Mouse (Mus musculus) gastrocnemius, postnatal 14 days (tissue): Measurements from ENCODE around the gene Ostf1. TPM values are rescaled to one million over a fixed set of nuclear protein-coding genes. Genes with fewer than 3 reads are reported as not detected.
"Not testable (repeated sequence)": the region's sequence is repeated elsewhere in the genome, so short reads cannot be mapped to it uniquely, and the experiment has no call there.

Experiments used
- DNase-seq: peaks from one replicate; pipeline ENCODE4 v3.0.0; 2021; ENCODE audit warnings: mixed read lengths
- intact Hi-C: fragments of 180-260 bp; cut with DNase I; formaldehyde crosslinking; loops from one replicate; pipeline ENCODE4 v1.15.1; 2025; ENCODE audit warnings: low total_unique reads
- total RNA-seq, 2 experiments: library from RNA; stranded (reverse); gene quantifications; 2 replicates each; pipeline ENCODE4 v1.2.3; 2021

Gene Ostf1
- total RNA-seq, 2 experiments from 2014 or later = 32.2 to 36.5 TPM

DNA sequence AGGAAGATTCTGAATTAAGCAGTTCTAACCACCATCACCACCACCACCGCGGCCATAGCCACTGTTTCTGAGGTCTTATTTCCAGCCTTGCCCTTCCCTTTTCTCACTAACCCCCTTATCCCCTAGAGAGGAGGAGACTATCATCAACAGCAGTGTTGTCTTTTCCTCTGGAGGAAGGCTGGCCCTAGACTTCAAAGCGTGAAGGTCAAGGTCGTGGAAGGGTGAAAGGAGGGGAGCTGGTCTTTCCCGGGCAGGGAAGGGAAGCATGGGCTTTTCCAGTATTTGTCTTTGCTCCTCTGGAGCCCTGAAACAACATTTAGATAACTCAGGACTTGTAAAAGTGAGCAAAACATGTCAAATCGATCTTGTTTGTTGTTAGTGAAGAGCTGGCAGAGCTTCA is 22.6 kb downstream of the Ostf1 start:
- DNase-seq = no peak
- intact Hi-C loops = no loop called here

DNA sequence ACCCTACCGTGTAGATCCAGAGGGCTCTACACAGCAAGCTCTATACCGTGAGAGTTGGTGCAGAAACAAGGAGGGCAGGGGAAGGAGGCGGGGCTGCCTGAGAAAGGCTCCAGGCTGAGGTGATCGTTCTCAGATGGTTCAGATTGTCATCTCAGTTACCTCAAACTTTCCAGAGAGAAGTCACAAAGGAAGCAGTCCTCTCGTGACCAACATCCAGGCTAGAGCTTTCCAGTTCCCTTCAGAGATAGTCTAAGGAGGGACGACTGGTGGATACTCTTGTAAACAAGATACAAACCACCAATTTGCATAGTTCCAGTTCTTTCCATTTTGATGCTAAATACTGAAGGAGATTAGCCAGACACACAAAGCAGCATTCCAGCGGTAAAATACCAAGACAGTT is 23.7 kb downstream of the Ostf1 start:
- no peak for DNase-seq
- intact Hi-C loops = no loop called here

DNA sequence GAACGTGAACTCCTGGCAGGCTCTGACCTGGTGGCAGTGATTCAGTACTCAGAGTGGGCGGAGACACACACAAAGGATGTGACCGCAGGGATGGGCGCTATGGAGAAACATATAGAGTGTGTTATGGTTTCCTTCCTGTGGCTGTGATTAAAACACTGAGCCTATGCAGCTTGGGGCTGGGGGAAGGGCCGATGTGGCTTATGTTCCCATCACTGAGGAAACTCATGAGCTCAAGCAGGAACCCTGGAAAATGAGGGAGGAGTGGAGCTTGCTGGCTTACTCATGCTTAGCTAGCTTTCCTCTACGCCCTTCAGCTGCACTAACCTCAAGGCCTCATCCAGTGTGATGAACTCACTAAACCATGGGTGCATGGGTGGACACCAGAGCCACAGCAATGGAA is 28.6 kb downstream of the Ostf1 start:
- intact Hi-C loops = no loop called here
- no peak for DNase-seq

DNA sequence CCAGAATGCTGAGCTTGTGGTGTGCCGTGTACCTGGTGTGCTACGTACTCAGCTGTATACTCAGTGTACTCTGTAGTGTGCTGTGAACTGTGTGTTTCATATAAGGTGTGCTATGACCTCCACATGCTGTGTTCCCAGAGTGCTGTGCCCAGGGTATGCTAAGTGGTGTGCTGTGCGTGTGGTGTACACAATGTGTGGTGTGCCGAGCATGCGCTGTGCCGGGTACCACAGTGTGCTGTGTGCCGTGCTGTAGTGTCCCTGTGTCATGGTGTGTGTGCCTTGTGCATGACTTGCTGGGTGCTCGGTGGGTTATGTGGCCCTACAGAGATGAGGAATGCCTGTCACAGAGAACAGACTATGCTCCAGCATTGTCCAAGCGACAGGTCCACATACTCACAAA is 31.0 kb downstream of the Ostf1 start:
- intact Hi-C loops = no loop called here
- DNase-seq = no peak

DNA sequence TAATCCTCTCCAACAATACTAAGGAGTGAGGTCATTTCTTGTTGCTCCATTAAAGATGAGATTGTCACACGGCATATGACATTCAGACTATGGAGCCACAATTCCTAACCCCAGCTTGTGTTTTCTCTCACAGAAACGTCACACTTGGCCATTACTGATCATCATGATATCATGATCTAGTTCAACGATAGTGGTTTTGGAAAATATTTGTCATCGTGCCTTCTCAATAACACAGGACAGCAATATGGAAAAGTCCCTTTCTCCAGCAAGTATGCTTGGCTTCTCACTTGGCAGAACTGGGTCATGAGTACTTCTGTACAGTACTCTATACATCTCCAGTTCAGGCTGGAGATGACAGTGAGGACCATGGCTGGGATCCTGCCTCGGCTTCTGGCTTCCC is 32.0 kb downstream of the Ostf1 start:
- DNase-seq = no peak
- intact Hi-C loops = no loop called here

DNA sequence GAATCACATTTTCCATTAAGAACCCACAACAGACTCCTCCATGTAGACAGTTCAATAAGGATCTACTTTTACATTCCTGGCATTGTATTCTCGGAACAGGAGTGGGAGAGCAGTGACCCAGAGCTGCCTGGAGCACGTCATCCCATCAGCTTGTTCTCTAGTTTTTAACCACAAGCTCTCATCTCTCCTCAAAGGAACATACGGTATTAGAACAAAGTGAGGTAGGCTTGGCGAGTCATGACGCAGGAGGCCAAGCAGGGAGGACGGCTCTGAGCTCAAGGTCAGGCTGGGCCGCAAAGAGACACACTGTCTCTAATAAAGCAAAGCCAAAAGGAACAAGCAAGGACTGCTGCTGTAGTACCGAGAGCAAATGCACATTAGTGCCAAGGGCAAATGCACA is 32.6 kb downstream of the Ostf1 start:
- intact Hi-C loops = no loop called here
- no peak for DNase-seq

DNA sequence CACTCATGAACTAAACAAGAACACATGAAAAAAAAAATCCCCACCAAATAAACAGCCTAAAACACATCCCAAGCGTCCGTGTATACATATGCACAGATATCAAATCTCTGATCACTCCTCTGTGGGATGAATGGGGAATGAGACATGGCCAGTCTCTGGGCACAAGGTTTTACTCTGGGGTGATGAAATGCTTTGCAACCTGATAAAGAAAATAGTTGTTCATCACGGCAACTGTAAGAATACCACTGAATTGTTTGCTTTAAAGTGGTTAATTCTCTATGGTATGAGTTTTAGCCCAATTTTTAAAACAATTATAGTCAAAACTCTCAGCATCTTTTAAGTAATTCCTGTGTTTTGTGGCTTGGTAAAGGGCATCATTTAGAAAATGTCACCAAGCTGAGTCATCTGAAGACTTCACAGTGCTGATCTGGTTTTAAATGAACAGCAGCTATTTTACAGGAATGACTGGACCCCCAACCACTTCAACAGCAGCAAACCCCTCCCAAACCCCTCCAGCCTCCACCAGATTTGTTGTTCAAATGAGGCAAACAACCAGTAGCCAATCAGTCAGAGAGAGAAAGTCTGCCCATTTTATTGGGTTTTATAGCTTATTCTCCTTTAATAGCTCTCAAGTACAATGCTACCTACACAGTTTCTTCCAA is 33.2 kb downstream of the Ostf1 start:
- no peak for DNase-seq
- intact Hi-C loops = no loop called here

DNA sequence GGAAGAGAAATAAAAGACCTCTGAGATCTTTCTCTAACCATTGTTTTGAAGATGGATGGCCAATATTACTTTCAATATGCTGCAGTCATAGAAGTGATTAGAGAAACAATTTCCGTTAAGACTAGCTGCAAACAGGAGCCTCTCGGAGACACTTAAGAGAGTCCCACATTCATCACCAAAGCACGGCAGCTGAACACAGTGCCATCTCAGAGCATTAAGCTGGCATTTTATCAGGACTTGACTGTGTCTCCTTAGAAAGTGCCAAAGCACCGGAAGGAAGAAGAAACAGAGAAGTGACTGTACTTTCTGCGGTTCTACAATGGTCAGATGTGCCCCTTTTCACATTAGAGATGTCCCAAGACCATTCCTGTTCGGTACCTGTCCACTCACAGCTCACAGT is 33.9 kb downstream of the Ostf1 start:
- no peak for DNase-seq
- intact Hi-C loops = no loop called here

DNA sequence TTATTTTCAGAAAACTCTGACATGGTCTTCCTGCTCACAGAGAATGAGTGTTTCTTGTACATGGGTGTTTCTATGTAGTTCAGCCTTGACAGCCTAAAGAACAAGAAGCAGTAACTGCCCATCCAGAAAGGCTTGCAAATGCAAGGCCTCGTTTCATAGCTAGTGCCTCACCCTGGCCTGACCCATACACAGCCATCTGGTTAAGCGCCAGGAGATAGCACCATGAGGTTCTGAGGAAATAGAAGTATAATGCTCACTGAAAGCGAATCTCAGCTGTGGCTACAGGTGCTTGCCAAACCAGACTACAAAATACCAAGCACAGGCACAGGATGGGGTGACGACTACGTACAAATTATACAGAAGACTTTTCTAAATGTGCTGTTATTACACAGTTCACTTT is 34.7 kb downstream of the Ostf1 start:
- intact Hi-C loops = no loop called here
- DNase-seq = no peak

DNA sequence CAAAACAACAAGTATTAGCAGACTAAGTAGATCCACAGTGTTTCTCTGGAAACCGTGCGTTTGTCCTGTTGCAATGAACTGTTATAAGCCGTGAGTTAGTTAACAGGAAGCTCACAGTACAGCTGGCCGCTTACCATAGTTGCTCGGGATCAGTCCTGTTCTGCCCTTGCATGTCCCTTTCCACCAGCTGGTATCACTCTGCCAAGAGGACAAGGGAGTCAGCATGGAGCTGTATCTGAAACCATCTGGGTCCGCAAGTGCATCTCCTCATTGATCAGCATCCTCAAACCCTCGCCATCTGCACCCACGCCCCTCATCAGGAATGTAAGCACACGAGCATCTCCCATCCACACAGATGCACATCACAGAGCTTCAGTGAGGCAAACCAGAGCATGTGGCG is 37.9 kb downstream of the Ostf1 start:
- no peak for DNase-seq
- intact Hi-C loops = no loop called here

DNA sequence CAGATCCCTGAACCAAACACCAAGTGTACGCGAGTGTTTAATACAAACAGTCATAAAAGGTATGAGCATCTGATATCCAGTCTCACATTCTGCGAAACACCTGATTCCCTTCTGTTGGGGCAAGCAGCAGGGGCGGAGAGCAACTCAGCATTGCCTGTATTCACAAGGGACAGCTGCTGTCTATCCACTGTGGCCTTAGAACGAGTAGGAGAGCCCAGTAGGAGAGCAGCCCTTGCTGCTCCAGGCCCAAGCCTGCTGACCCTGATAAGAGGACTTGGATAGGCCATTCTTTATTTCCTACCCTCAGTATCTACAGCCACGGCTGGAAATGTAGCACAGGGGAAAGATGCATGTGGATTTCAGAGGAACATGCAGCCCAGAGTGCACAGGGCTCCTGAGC is 38.7 kb downstream of the Ostf1 start:
- intact Hi-C loops = no loop called here
- DNase-seq = no peak

DNA sequence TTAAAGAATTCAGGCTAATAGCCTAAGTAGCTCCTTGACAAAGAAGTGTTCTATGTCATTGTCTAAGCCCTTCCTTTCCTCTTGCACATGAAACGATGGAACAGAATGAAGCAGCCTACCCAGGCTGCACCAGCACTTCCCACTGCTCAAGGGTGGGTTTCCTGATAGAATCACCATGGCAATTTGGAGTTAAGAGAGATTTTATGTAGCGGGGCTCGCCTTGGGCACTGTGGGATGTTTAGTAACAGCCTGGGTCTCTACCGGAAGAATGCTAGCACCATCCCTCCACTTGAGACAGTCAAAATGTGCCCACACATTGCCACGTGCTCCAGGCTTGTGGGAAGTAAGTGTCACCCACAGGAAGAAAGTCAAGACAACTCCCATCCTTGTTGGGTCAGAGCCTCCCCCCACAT is 40.7 kb downstream of the Ostf1 start:
- DNase-seq = no peak
- intact Hi-C loops = no loop called here

DNA sequence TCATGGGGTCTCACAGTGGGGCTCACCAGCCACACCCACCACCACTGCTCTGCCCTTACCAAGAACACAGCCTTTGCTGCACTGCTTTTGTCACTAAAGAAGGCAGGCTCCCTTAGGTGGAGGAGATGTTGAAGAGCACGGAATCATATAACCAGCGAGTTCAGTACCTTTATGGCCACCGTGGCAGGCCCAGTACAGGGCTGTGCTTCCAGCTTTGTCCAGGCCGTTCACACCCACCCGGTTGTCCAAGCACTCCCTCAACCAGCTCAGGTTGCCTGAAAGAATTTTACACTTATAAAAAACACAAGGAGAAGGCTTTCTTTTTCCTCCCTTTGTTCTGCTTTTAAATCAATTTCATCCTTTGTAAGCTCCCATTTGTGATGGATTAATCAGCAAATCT is 41.4 kb downstream of the Ostf1 start:
- intact Hi-C loops = no loop called here
- DNase-seq = no peak

DNA sequence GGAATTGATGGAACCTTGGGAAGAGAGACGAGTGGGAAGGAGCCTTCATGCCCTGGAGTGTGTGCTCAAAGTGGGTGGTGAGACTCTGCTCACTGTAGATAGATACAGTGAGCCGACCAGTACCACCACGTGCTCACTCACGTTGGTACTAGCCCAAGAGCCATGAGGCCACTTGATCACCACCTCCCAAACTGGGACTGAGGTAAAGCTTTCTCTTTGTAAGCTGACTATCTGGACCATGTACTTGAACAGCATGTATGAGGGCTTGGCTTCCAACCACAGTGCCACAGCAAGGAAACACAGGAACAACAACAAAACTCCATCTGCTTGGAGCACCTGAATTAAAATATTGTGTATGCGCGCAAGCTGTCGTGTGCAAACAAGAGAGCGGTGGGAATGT is 42.3 kb downstream of the Ostf1 start:
- intact Hi-C loops = no loop called here
- DNase-seq = no peak

DNA sequence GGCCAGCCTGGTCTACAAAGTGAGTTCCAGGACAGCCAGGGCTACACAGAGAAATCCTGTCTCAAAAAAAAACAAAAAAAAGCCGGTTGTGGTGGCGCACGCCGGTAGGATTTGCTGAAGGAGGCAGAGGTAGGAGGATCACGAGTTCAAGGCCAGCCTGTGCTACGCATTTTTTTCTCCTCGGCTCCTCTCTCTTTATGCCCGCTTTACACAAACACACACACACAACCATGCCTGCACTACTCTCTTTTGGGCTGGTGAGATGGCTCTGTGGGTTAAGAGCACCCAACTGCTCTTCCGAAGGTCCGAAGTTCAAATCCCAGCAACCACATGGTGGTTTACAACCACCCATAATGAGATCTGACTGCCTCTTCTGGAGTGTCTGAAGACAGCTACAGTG is 42.8 kb downstream of the Ostf1 start:
- DNase-seq, intact Hi-C loops: not testable (repeated sequence)

DNA sequence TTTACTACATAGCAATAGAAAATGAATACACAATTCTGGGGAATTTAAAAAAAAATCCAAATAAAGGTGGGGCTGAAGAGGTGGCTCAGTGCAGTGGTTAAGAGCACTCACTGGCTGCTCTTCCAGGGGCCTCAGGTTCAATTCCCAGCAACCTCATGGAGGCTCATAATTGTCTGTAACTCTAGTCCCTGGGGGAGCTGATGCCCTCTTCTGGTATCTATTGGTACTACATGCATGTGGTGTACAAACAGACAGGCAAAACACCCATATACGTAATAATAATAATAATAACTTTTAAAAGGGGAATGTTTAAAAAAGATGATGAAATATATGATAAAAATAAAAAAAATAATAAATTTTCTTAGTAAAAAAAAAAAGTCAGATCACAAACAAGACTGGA is 43.4 kb downstream of the Ostf1 start:
- no peak for DNase-seq
- intact Hi-C loops = no loop called here

DNA sequence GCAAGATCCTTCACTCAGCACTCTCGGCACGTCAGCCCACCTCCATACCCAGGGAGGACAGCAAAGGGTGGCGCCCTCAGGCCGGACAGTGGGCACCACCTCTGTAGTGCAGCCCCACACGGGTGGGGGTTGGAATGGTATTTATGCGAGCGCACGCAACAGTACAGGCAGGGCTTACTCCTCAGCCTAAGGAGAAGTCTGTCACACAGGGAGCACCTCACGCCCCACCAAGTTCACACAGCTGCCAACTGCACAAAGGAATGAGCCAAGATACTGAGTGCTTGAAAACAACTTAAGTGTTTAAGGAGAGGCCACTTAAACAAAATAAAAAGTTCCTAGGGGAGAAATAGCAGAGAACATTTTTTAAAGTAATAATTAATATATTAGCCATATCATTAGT is 44.5 kb downstream of the Ostf1 start:
- intact Hi-C loops = no loop called here
- no peak for DNase-seq

DNA sequence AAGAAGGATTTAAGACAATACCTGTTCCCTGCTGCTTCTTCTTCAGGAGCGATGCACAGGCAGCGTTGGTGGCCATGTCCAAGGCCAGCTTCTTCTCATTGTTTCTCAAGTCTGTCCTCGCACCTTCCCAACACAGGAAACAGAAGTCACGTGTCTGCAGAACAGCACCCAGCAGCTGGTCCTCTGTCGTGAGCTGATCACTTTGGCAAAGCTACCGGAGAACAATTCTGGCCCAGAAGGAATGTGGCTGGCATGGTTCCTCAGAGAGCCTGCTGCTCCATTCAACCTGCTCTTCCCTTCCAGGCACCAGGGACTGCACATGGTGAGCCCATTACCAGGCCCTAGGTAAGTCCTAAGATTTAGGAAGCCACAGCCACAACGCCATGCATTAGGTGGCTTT is 47.0 kb downstream of the Ostf1 start:
- intact Hi-C loops = no loop called here

DNA sequence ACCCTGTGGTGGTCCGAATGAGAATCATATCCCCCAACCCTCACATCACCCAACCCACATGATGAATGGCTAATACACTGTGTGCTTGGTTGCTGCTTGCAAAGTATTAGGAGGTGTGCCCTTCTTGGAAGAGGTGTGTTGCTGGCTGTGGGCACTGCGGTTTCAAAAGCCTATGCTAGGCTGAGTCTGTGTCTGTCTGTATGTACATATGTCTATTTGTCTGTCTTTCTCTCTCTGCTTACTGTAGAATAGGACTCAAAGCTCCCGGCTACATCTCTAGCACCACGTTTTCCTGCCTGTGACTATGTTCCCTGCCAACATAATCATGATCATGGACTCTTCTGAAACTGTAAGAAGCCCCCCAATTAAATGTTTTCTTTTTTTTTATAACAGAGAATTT is 47.9 kb downstream of the Ostf1 start:
- intact Hi-C loops = no loop called here
- no peak for DNase-seq

More for the DNA sequence above, 47.0 kb downstream of the Ostf1 start:
- no peak for DNase-seq

DNA sequence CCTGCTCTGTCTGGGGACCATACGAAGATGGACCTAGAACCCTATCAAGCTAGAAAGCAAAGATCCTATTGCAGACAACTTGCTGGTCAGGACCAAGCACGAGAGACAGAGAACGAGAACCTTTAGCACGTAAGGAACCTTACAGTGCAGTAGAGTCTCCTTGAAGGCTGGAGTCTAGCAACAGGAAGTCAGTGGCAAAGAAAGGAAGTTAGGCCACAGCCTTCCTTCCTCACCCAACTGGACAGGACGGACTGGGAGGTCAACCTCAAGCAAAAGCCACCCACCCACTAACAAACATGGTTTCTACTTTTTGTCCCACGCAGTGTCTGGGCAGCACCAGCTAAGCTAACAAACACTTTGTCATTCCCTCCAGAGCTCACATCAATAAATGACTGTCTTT is 48.7 kb downstream of the Ostf1 start:
- DNase-seq = no peak
- intact Hi-C loops = no loop called here

DNA sequence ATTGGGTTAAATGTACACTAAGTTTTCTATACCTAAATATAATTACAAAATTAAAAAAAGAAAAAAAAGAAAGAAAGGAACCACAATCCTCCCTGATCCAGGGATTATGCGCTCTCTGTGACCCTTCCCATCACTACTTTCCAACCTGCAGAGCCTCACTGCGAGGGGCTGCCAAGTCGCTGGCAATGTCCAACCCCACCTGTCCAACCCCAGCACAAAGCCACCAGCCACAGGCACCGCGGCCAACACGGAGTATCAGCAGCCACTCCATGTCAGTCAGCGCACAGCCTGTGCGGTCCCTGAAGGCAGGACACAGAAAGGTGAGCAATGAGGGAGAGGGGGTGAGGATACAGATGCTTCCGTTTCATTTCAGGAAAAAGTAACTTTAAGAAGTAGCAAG is 49.4 kb downstream of the Ostf1 start:
- DNase-seq = no peak
- intact Hi-C loops = no loop called here

DNA sequence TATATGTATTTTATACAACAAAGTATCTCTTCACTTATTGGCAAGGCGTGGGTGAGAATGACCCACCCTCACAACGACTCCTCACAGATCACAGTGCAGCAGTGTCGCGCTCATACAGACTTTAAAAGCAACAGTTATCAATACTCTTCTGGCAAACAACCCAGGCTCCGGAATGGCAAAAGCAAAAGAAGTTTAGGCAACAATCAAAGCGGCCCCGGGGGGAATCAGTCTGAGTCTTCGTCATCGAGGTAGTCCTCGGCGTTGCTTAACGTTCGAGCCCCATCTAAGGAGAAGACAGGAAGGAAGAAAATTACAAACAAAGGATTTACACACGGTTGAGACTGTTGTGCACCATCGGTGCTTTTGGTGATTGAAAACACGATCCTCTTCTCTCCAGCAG is 50.6 kb downstream of the Ostf1 start:
- intact Hi-C loops = no loop called here
- DNase-seq = no peak
